Mouse (Mus musculus) spleen, postnatal 4 days (tissue): ENCODE measurements around the gene Ncan.

Experiments
- DNase-seq, 2 experiments: peaks; one replicate each; pipeline ENCODE4 v3.0.0; 2022; ENCODE audit warnings: low spot score in 2 of 2

The Ncan gene

DNA sequence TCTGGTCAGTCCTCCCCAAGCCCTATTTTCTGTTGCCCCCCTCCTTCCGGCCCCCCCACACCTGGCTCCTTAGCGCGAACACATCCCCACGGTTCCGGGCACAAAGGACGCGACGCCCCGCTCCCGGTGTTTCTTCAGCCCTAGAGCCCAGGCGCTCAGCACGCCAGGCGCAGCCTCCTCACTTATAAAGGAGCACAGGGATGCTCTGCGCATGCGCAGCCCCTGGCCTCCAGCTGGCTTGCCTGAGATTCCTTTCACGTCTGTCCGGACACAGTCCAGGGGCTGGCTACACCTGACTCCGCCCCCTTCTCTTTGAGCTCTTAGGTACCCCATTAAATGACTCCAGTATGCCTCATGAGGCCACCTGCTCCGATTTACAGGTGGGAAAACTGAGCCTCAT lies at the start of gene Ncan:
TSS of gene Ncan (minus strand) at position 207 of the 400 bp plus-strand sequence.
- DNase-seq = no peak

DNA sequence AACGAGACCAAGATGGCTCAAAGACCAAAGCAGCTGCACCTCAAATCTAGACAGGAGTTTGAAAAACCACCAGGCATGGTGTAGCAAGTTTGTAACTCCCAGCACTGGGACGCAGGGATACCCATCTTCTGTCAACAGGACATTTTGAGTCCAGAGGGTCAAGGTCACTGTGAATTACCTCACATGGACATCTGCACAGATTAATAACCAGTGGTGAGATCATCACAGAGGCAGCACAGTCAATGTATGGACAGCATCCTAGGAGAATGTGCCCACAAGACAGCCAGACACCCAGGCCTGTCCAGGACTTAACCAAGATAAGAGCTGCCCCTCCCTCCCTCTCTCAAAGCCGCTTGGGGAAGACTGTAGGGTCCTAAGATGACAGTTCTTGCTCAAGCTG lies 49.4 kb upstream of the Ncan start:
- no peak for DNase-seq

DNA sequence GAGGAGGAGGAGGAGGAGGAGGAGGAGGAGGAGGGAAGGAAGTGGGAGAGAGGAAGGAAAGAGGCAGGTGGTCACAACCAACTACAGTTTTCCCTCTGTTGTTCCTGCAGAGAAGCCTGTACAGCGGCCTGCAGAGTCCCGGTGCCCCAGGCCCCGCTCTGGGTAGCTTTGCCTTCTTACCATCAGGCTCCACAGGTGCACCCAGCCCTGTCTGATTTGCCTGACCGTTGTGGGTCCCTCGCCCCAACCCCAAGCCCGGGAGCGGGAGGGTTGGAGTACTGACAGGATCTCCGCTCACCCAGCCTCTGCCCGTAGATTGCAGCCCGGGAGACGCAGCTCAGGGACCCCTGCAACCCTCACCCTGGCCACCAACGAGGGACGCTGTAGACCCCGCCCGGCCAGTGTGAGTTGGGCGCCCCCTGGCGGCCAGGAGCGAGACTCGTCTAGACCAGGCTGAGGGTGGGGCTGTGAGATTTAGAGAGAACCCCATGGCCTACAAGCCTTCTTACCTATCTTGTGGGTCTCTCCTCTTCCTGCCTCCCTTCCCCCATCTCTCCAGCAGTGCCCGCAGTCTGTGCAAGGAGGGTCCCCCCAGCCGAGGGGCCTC lies 45.9 kb upstream of the Ncan start:
- peak; percentile 73 to 94 for DNase-seq

DNA sequence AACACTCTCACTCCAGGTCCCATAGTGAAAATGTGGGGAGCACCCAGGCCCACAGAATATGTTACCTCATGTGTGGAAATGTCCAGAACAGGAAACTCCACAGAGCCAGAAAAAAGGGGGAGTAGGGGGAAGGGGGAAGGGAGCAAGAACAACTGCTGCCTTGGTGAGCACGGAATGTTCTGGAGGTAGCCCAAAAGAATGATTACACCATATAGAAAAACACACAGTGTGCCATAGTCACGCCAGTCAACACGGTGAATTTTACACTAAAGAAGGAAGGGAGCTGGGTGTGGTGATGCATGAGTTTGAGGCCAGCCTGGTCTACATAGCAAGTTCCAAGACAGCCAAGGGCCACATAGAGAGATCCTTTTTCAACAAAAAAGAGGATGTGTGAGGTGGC lies 42.6 kb upstream of the Ncan start:
- DNase-seq = no peak

DNA sequence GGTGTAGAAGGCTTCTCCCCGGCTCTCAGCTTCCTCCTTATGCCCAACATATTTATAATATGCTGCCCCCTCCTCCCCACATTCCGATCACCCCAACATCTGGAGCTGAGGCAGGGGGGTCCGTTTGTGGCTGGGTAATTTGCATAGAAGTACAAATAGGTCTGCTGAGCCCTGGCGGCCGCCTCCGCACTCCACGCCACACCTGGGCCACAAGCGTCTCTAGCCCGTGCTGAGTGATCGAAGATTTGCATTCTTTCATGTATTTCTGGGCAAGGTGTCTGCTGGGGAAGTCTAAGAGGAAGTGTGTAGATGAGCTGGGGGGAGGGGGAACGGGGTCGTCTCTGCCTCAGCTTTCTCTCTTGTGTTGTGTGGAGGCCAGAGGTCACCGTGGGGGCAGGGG lies 39.3 kb upstream of the Ncan start:
- DNase-seq = peak; percentile 51 to 71

DNA sequence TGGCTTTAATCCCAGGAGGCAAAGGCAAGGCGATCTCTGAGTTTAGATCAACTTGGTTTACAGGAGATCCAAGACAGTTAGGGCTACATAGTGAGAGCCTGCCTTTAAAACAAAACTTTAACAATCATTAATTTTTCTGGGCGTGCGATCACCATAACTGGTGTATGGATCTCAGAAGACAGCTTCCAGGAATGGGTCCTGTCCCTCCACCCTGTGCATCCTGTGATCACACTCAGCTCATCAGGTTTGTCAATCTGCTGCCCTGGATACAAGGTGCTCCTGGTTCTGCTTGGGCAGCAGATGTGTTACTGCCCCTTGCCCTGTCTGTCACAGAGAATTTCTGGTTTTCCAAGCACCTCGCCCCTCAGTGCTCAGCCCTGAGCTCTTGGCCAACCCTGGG lies 38.5 kb upstream of the Ncan start:
- DNase-seq = no peak

DNA sequence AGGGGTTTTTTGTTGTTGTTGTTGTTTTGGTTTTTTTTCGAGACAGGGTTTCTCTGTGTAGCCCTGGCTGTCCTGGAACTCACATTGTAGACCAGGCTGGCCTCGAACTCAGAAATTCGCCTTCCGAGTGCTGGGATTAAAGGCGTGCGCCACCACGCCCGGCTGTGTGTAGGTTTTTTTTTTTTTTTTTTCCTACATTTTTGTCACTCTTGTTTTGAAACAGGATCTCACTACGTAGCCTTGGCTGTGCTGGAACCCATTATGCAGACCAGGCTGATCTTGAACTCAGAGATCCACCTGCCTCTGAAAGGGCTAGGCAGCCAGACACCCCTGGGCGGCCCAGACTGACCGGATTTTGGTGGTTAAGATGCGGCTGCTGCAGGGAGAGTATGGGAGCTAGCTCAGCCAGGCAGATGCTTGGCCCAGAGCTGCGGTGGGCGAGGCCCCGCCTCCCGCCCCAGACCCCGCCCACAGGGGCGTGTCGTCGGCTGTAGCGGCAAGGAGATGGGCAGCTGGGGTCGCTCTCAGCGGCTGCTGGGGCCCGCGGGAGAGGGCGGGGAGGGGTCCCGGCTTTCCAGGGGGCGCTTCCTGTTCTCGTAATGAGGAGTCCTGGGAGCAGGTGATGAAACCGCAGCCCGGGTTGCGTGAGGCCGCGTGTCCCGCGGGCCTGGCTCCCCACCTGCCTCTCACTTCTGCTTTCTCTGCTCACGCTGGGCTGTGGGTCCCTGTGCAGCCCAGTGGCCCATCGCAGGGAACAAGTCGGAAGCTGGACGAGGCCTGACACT lies 37.6 kb upstream of the Ncan start:
- DNase-seq = peak; percentile 79 to 85

DNA sequence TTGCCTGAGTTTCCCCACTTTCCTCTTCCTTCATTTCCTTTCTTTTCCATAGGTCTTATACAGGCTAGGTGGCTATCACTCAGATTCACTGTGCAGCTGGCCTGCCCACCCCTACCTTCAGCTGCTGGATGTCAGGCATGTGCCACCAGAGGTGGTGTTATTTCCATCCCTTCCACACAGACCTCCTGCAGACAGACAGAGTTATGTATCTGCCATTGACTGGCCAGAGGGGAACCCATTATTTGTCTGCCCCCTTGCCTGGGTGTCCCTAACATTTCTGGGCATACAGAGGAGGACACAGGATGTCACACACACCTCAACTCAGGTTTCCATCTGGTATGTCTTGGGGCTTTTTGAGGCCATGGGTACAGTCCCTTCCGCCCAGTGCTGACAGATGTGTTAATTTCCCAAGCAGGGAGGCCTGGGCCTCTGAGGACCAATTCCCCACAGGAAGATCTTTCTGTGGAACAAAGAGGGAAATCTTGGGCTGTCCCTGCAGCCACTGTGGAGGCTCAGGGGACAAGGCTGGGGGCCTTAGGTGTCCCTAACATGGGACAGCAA lies 36.6 kb upstream of the Ncan start:
- DNase-seq = no peak

DNA sequence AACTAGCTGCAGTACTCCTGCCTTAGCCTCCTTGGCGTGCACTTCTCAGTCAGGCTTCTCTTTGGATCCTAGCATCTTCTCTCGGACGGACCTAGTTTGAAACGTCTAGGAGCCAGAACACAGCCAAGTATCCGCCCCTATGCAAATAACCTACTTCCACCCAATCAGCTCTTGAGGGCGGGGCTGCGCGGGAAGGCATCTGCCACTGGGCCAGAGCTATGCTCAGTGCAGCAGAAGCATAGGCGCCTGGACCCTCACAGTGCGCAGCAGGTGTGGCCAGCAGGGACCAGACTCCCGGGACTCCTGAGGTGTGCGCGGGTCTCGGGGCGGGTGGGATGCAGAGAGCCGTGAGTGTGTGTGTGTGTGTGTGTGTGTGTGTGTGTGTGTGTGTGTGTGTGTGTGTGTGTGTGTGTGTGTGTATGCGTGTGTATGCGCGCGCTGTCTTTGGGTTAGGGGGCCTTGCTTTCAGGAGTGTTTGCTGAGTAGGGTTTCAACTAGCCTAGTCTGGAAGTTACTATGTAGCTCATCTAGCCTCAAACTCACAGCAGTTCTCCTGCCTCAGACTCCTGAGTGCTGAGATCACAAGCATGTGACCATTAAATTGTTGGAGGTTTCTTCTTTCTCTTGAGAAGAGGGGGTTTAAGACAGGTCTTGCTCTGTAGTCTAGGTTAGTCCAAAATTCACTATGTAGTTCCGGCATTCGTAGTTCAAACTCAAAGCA lies 32.0 kb upstream of the Ncan start:
- DNase-seq = peak; percentile 80 to 89

DNA sequence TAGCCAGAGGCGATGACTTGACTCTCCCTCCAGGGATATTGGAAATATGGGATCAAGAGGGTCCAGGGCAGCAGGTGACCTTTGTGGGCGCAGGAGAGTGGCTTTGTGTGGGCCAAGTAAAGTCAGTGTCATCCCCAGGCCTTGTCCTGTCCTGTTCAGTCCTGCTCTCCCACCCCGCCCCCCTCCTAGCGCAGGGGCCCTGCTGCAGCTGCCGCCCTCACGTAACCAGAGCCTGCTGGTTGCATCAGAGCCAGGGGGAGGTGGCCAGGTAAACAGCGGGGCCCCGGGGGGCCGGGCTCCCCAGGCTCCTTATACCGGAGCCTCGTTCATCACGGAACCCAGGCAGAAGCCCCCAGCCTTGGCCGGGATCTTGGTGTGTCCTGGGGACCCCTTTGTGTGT lies 29.5 kb upstream of the Ncan start:
- DNase-seq = no peak

DNA sequence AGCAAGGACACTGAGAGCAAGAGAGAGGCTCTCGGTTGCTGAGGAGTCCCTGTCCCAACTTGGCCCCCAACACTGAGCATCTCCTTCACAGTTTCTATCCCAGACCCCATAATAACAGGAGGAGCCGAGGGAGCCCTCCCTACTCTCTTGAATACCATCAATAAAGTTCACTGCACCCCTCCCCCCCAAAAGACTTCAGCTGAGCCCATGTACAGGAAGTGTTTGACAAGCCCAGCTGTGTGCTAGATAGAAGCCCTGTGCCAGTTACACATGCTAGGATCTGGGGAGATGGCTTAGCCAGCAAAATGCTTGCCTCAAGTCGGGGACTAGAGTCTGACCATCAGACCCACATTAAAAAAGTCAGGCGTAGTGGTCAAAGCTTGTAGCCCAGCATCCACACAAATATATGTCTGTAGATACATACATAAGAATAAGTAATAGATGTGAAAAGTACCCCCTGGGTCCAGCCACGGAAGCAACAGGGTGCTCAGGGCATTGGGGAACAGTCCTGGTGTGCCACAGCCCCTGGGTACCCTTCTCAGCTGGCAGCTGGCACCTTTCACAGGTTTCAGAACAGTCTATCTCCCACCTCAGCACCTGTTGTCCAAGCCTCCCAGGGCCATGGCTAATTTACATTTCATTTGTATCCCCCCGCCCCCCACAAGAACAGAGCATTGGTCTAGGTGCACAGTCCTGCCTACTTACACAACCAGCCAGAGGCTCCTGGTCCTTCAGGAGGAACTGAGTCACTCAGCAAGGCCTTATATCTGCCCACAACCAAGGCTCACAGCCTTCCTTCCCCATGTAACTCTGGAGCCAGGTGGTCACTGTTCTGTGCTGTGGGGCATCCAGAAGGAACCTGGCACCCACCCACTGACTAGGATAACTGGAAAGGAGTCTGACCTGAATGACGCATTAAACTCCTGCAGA lies 27.3 kb upstream of the Ncan start:
- no peak for DNase-seq

DNA sequence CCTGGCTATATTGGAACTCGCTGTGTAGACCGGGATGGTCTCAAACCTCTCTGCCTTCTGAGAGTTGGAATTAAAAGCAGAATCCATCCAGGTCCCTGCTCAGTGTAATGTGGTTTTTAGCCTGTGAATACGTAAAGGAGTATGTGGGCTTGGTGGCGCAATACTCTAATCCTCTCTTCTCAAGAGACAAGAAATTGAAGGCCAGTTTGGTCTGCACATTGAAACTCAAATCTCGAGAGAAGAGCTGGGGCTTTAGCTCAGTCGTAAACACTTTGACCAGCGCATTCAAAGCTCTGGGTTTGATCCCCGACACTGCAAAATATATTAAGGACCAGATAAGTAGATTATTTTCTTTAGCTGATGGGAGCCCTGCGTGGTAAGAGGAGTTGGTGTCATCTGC lies 19.3 kb upstream of the Ncan start:
- DNase-seq = no peak

DNA sequence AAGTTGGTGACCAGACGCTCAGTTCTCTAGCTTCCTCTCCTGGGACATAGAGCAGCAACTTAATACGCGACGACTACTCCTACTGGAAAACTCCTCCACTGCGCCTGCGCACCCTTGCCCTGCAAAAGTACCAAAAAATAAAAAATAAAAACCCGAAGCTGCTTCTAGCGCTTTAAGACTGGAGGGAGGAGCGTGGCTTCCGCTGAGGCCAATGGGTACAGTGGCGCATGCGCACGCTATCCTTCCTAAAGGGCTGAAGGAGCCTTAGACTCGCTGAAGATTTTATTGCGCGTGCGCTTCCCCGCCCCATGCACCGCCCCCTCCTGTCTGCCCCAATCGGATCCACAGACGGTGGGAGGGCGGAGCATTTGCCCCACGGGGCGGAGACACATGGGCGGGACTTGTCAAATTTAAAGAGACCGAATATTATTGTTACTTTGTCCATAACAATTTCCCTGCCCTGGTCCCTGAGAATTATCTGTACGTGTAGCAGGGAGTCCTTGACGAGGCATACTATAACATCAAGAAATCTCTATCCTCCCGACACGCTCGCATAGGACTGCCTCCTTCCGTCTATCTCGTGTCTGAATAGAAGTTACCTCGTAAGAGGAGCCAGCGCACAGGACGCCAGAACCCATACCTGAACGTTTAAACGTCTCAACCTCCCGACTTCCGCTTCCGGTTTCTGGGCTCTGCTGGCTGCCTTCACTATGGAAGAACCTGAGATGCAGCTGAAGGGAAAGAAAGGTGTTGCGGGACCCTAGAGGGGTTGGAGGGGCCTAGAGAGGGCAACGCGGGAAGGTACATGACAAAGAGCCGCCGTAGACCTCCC lies 18.6 kb upstream of the Ncan start, which contains the start of the genes Rfxank, Borcs8 and Mef2b:
TSS of gene Rfxank (minus strand) at position 129 of the 832 bp plus-strand sequence.
TSS of gene Borcs8 (plus strand) at position 474 of the 832 bp plus-strand sequence.
TSS of gene Mef2b (plus strand) at position 686 of the 832 bp plus-strand sequence.
- DNase-seq = peak; percentile 99

DNA sequence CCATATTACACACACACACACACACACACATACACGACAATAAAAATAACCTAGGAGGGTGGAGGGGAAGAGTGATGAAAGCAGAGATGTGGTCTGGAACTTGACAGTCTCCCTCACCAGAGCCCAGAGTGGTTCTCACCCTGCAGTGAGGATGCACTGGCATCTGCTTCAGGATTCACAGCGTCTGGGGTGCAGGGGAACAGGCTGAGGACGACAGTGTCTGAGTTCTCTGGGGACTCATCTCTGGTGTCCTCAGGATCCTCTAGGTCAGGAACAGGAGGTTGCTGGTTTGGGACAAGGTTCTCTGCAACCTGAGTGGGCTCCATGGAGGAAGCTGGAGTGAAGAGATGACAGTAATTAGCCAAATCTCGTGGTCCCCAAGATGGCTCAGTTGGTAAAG lies 17.2 kb upstream of the Ncan start:
- no peak for DNase-seq

DNA sequence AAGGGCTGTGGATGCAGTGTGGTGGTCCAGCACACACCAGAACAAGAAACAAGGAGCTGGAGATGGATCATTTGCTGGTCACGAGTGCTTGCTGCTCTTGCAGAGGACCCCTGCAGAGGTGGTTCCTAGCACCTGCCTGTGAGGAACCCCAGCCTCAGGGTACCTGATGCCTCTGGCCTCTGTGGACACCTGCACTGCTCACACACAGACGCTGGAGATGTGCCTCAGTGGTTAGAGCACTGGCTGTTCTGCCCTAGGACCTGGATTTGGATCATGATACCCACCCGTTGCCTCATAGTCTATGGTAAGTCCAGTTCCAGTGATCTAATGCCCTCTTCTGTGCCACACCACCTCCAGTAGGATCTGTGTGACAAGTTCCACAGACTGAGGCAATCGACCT lies 15.9 kb upstream of the Ncan start:
- DNase-seq = no peak

DNA sequence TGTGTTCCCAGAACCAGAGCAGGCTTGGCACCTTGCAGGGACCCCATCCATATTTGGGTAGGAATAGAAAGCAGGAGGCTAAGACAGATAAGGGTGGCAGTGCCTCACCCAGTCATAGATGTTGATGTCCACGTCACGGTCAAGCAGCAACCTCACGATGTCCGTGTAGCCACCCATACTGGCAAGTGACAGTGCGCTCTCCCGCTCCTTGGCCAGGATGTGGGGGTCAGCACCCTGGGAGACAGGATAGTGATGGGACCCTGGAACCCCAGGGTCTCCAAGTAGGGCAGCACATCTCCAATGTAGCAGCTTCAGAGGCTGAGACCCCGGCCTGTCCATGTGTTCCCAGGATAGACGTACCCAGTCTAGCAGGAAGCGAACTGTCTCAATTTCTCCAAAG lies 14.3 kb upstream of the Ncan start:
- DNase-seq = no peak

DNA sequence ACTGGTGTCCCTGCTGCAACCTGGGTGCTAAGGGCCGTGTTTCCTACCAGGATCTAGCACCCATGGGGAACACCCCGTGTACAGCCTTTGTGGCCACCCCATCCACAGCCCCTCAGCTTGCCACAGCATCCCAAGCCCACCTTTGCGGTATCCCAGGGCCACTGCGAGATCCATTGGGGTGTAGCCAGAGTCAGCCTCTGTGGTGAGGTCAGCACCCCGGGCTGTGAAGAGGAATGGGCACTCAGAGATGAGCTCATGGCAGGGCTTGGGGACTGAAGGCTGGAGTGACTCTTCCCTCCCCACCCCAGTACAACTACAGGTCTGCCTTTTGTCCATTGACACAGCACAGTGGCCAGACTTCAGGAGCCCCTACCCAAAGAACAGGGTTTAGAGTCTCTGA lies 13.4 kb upstream of the Ncan start:
- DNase-seq = no peak

DNA sequence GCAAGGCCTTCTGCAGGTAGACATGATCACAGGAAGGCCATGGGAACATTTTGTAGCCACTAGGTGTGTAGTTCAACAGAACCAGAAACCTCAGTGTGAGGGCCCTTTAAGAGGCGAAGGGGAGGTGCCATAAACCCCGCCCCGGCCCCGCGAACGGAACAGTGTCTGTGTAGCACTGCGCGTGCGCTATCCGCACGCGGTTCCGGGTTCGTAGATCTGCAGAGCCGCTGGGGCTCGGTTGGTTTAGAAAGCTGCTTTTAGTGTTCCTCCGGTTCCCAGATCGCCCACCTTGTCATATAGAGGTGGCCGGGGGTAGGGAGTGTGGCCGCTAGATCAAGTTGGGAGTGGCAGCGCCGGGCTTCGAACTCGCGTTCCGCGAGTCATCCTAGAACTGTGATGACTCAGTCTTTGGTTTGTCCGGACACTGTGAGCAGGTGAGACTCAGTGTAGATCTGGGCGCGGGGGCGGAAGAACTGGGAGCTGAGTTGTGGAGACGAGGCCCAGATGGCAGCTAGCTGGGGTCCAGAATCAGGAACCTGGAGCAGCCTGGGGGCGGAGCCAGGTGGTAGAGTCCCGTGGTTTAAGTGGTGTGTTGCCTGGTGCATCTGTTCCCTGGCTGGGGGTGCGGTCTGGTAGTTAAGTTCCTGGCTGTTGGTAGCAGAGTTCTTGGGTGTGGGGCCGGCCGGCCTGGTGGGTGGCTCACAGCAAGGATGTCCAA lies 10.7 kb upstream of the Ncan start, which contains the start of gene Nr2c2ap:
TSS of gene Nr2c2ap (plus strand) at position 168 of the 718 bp plus-strand sequence.
- peak; percentile 82 to 92 for DNase-seq

DNA sequence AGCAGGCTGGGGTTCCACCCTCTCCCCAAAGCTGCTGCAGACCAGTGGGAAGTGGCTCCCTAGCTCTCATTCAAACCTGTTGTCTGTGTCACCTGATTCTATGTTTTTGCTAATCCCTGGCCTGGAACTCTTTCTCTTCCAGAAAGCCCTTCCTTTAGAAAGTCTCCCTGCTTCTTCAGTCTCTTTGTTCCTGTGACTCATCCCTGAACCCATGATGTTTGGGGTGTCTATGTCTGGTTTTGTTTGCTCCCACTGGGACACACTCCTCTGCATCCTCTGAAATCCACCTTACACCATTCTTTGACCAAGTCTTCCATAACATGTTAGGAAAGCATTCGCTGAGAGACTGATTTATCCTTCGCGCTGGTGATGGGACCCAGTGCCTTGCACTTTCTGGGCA lies 9.4 kb upstream of the Ncan start:
- no peak for DNase-seq
